Mouse (Mus musculus) MEL (cell line): Measurements from ENCODE around the gene Dennd2a. TPM values are rescaled to one million over a fixed set of nuclear protein-coding genes. Genes with fewer than 3 reads are reported as not detected.

Experiments used
- DNase-seq: peaks from one replicate; pipeline ENCODE4 v3.0.0; 2011; ENCODE audit warnings: low read depth, low spot score
- H3K27ac ChIP-seq: 2 replicates; pipeline ENCODE4 v1.5.1; 2012; ENCODE audit warnings: low read depth, mild to moderate bottlenecking, control low read depth, low read length, moderate library complexity; ENCODE audit not compliant: control insufficient read depth
- H3K27me3 ChIP-seq, 2 experiments: fragments of 150-350 bp in 1 of 2; sonication (generic) in 1 of 2; 2 replicates each; pipeline ENCODE4 v1.6.1; 2012; ENCODE audit warnings: low read length in 2 of 2, mild to moderate bottlenecking in 2 of 2, improper control_type of control experiment in 1 of 2, moderate library complexity in 1 of 2; ENCODE audit not compliant: insufficient read depth in 2 of 2, control insufficient read depth in 1 of 2
- H3K36me3 ChIP-seq, 2 experiments: 2 replicates each; pipeline ENCODE4 v1.6.1; 2012 to 2014; ENCODE audit warnings: low read length in 2 of 2, improper control_type of control experiment in 1 of 2, inconsistent platforms in 1 of 2, mild to moderate bottlenecking in 1 of 2; ENCODE audit not compliant: insufficient read depth in 2 of 2, control insufficient read depth in 1 of 2
- H3K4me1 ChIP-seq, 2 experiments: fragments of 150-350 bp in 1 of 2; sonication (generic) in 1 of 2; 2 replicates each; pipeline ENCODE4 v1.6.1; 2012; ENCODE audit warnings: low read length in 2 of 2, improper control_type of control experiment in 1 of 2, mild to moderate bottlenecking in 1 of 2; ENCODE audit not compliant: insufficient read depth in 2 of 2, control insufficient read depth in 1 of 2
- H3K4me3 ChIP-seq, 2 experiments: fragments of 150-350 bp in 1 of 2; sonication (generic) in 1 of 2; 2 replicates each; pipeline ENCODE4 v1.5.1; 2012; ENCODE audit warnings: low read depth in 2 of 2, low read length in 2 of 2, mild to moderate bottlenecking in 2 of 2, moderate library complexity in 2 of 2, control low read depth in 1 of 2, improper control_type of control experiment in 1 of 2; ENCODE audit not compliant: control insufficient read depth in 1 of 2, insufficient read depth in 1 of 2
- H3K79me2 ChIP-seq: 2 replicates; pipeline ENCODE4 v1.6.1; 2012; ENCODE audit warnings: mild to moderate bottlenecking, low read length, moderate library complexity; ENCODE audit not compliant: control insufficient read depth, poor library complexity, insufficient read depth
- H3K9ac ChIP-seq: 2 replicates; pipeline ENCODE4 v1.6.1; 2012; ENCODE audit warnings: low read depth, mild to moderate bottlenecking, control low read depth, low read length, moderate library complexity; ENCODE audit not compliant: control insufficient read depth, poor library complexity, severe bottlenecking
- H3K9me3 ChIP-seq: fragments of 150-350 bp; sonication (generic); replicated peaks from 2 replicates; pipeline ENCODE4 v1.6.1; 2012; ENCODE audit warnings: mild to moderate bottlenecking, low read length, improper control_type of control experiment, moderate library complexity; ENCODE audit not compliant: insufficient read depth
- BHLHE40 ChIP-seq: IDR thresholded peaks from 2 replicates; pipeline ENCODE4 v1.6.1; 2012; ENCODE audit warnings: low read depth, mild to moderate bottlenecking, inconsistent platforms, low read length, improper control_type of control experiment, borderline replicate concordance
- CHD1 ChIP-seq: IDR thresholded peaks from 2 replicates; pipeline ENCODE4 v1.6.1; 2012; ENCODE audit warnings: low read depth, mild to moderate bottlenecking, inconsistent platforms, low read length, improper control_type of control experiment
- CHD2 ChIP-seq: IDR thresholded peaks from 2 replicates; pipeline ENCODE4 v1.6.1; 2011; ENCODE audit warnings: low read length, improper control_type of control experiment
- E2F4 ChIP-seq: IDR thresholded peaks from 2 replicates; pipeline ENCODE4 v1.6.1; 2011; ENCODE audit warnings: low read depth, low read length, improper control_type of control experiment, borderline replicate concordance
- EP300 ChIP-seq, 2 experiments: IDR thresholded peaks; 2 replicates each; pipeline ENCODE4 v1.6.1; 2011; ENCODE audit warnings: improper control_type of control experiment in 2 of 2, low read length in 2 of 2, low read depth in 1 of 2, mild to moderate bottlenecking in 1 of 2
- GABPA ChIP-seq: IDR thresholded peaks from 2 replicates; pipeline ENCODE4 v1.6.1; 2012; ENCODE audit warnings: low read depth, mild to moderate bottlenecking, inconsistent platforms, low read length, improper control_type of control experiment, moderate library complexity
- GATA1 ChIP-seq: IDR thresholded peaks from 2 replicates; pipeline ENCODE4 v1.6.1; 2011; ENCODE audit warnings: low read depth, low read length, improper control_type of control experiment
- HCFC1 ChIP-seq: IDR thresholded peaks from 2 replicates; pipeline ENCODE4 v1.6.1; 2012; ENCODE audit warnings: low read depth, mild to moderate bottlenecking, inconsistent platforms, low read length, improper control_type of control experiment, moderate library complexity
- MAX ChIP-seq: IDR thresholded peaks from 2 replicates; pipeline ENCODE4 v1.6.1; 2011; ENCODE audit warnings: low read length, improper control_type of control experiment
- MAZ ChIP-seq: IDR thresholded peaks from 2 replicates; pipeline ENCODE4 v1.6.1; 2012; ENCODE audit warnings: low read depth, mild to moderate bottlenecking, inconsistent platforms, low read length, improper control_type of control experiment
- MEF2A ChIP-seq: IDR thresholded peaks from 2 replicates; pipeline ENCODE4 v1.6.1; 2014; ENCODE audit warnings: low read depth, mild to moderate bottlenecking, inconsistent platforms, low read length, improper control_type of control experiment; ENCODE audit not compliant: poor library complexity, insufficient replicate concordance, severe bottlenecking; ENCODE audit errors: extremely low read depth
- NELFE ChIP-seq: IDR thresholded peaks from 2 replicates; pipeline ENCODE4 v1.6.1; 2011; ENCODE audit warnings: low read depth, low read length, improper control_type of control experiment
- POLR2A ChIP-seq, 2 experiments: IDR thresholded peaks; 2 replicates each; pipeline ENCODE4 v1.6.1; 2011 to 2012; ENCODE audit warnings: low read length in 2 of 2, mild to moderate bottlenecking in 2 of 2, control low read depth in 1 of 2, improper control_type of control experiment in 1 of 2, low read depth in 1 of 2, moderate library complexity in 1 of 2; ENCODE audit not compliant: control insufficient read depth in 1 of 2, insufficient read depth in 1 of 2, poor library complexity in 1 of 2
- RAD21 ChIP-seq: IDR thresholded peaks from 2 replicates; pipeline ENCODE4 v1.6.1; 2011; ENCODE audit warnings: mild to moderate bottlenecking, low read depth, low read length, improper control_type of control experiment
- RCOR1 ChIP-seq: IDR thresholded peaks from 2 replicates; pipeline ENCODE4 v1.6.1; 2012; ENCODE audit warnings: low read depth, mild to moderate bottlenecking, inconsistent platforms, low read length, improper control_type of control experiment
- SIN3A ChIP-seq: IDR thresholded peaks from 2 replicates; pipeline ENCODE4 v1.6.1; 2012; ENCODE audit warnings: low read length, improper control_type of control experiment, inconsistent platforms
- SMC3 ChIP-seq: IDR thresholded peaks from 2 replicates; pipeline ENCODE4 v1.6.1; 2011; ENCODE audit warnings: low read depth, low read length, improper control_type of control experiment
- TBP ChIP-seq: IDR thresholded peaks from 2 replicates; pipeline ENCODE4 v1.8.0; 2011; ENCODE audit warnings: low read depth, low read length, improper control_type of control experiment
- TCF12 ChIP-seq: IDR thresholded peaks from 2 replicates; pipeline ENCODE4 v1.6.1; 2014; ENCODE audit warnings: low read depth, mild to moderate bottlenecking, inconsistent platforms, low read length, improper control_type of control experiment, moderate library complexity
- USF1 ChIP-seq: IDR thresholded peaks from 2 replicates; pipeline ENCODE4 v1.6.1; 2014; ENCODE audit warnings: low read depth, mild to moderate bottlenecking, inconsistent platforms, low read length, improper control_type of control experiment, moderate library complexity
- ZC3H11A ChIP-seq: IDR thresholded peaks from 2 replicates; pipeline ENCODE4 v1.6.1; 2012; ENCODE audit warnings: low read depth, mild to moderate bottlenecking, inconsistent platforms, low read length, improper control_type of control experiment
- ZKSCAN1 ChIP-seq: IDR thresholded peaks from 2 replicates; pipeline ENCODE4 v1.6.1; 2012; ENCODE audit warnings: low read depth, mild to moderate bottlenecking, inconsistent platforms, low read length, improper control_type of control experiment, moderate library complexity
- polyA plus RNA-seq, 2 experiments: library from polyadenylated mRNA; stranded (reverse) in 1 of 2; unstranded in 1 of 2; fragments of >175 nt in 1 of 2; fragments of >200 nt in 1 of 2; gene quantifications; 2 replicates each; pipeline versions ENCODE4 v1.2.1 to v1.2.4; 2012; ENCODE audit warnings: low replicate concordance in 2 of 2, low read depth in 1 of 2; ENCODE audit not compliant: insufficient read length in 2 of 2, insufficient read depth in 1 of 2, missing spikeins in 1 of 2
- total RNA-seq: library from RNA; depleted of rRNA; stranded (reverse); fragments of 300-350 nt; gene quantifications from 2 replicates; pipeline ENCODE4 v1.2.3, GENCODE M21; 2012

Dennd2a gene
- total and polyA plus RNA-seq, 3 experiments: 0.15 TPM; not detected in 2

DNA sequence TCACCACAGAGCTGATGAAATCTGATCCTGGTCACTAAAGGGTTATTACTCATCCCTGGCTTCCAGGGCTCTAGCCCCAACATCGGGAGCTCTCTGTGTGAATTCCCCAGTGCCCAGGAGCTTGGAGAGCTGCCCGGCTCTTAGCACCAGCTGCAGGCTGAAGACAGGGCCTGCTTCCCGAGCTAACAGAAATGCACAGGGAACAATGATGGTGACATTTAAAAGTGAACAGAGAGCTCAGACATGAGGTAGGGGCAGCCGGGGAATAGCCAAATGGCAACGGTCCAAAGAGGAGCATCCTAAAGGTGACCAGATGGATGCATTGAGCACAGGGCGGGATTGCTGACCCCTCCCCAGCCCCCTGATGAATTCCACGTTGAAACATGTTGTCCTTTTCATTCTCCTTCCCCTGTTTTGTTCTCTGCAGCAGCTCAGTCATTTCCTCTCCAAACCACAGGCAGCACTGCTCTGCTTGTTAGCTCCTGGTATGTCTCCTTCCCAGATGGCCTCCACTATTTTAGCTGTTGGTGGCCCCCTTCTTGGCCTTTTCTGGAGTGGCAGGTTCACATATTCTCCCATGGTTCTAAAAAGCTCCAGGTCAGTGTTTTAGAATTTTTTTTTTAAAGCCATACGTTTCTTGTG, 79.0 kb downstream of the Dennd2a start:
- Histone ChIP-seq H3K27me3 (peaks cover 0 to 2% of the 10 kb centered on the region in 2 experiments; a peak in 2 of 4 replicates), H3K4me3 (no peak overlapping the region), H3K79me2 (no peaks in the 10 kb centered on the region), H3K36me3 (no peaks in the 10 kb centered on the region), H3K4me1 (no peaks in the 10 kb centered on the region), H3K9ac (no peak overlapping the region), H3K9me3 (no peaks in the 10 kb centered on the region), H3K27ac (no peak overlapping the region)
- no peak for DNase-seq
- TF ChIP-seq GABPA: no peak
- TF ChIP-seq E2F4: no peak
- TF ChIP-seq RCOR1: no peak

DNA sequence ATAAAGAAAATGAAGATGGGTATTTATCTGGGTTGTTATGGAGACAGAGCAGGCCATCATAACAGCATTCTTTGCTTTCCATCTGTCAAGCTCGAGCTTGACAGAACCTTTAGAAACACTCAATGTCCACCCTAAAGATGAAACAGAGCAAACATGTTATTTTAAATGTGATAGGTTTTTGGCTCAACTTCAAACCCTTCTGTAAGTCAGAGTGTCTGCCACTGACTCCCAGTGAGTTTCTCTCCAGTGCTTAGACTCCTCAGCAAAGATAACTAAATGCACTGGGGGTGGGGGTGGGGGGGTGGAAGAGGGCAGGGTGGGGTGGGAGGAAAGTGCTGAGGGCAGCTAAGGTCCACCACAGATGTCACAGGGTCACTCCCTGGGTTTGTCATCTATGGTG, 81.0 kb downstream of the Dennd2a start:
- Histone ChIP-seq H3K4me3 (no peak overlapping the region), H3K9me3 (no peaks in the 10 kb centered on the region), H3K36me3 (no peaks in the 10 kb centered on the region), H3K27me3 (no peaks in the 10 kb centered on the region; a peak in 1 of 4 replicates), H3K79me2 (no peaks in the 10 kb centered on the region), H3K9ac (no peak overlapping the region), H3K4me1 (no peaks in the 10 kb centered on the region)
- DNase-seq: no peak
- no peak for TF ChIP-seq ZKSCAN1
- TF ChIP-seq RAD21: no peak
- no peak for TF ChIP-seq MEF2A
- no peak for TF ChIP-seq TBP
- TF ChIP-seq EP300 (IDR thresholded peaks at IDR 0.05; ENCODE audit: low read depth in 1 of 2, low read length in 2 of 2): no peak
- TF ChIP-seq USF1: no peak
- TF ChIP-seq SIN3A: no peak
- TF ChIP-seq NELFE: no peak
- TF ChIP-seq HCFC1: no peak
- no peak for TF ChIP-seq SMC3
- TF ChIP-seq MAX: no peak
- TF ChIP-seq CHD2: no peak
- TF ChIP-seq ZC3H11A: no peak
- TF ChIP-seq GABPA: no peak
- TF ChIP-seq BHLHE40: no peak
- TF ChIP-seq MAZ: no peak
- TF ChIP-seq GATA1: no peak
- TF ChIP-seq TCF12: no peak
- TF ChIP-seq CHD1: no peak
- no peak for TF ChIP-seq POLR2A (IDR thresholded peaks at IDR 0.05; ENCODE audit: control insufficient read depth in 1 of 2, insufficient read depth in 1 of 2, low read depth in 1 of 2, low read length in 2 of 2, poor library complexity in 1 of 2)
- TF ChIP-seq, all 39 proteins: peak for 0
- no peak overlapping the region for H3K27ac ChIP-seq
